Mouse (Mus musculus) limb, embryonic 12.5 days (tissue): ENCODE measurements around the gene Fxyd2. TPM values are rescaled to one million over a fixed set of nuclear protein-coding genes. Genes with fewer than 3 reads are reported as not detected.

Experiments
- ATAC-seq: fragments of 200-750 bp; cut with Nextera tagmentation; 2 replicates; pipeline ENCODE4 v1.8.0; 2017; ENCODE audit warnings: low read depth, moderate TSS enrichment; ENCODE audit not compliant: insufficient number of reproducible peaks, insufficient read depth, low FRiP score, low TSS enrichment
- H3K27ac ChIP-seq: fragments of 300-500 bp; sonication (generic); 2 replicates; pipeline ENCODE4 v1.5.1; 2016; ENCODE audit warnings: mild to moderate bottlenecking, moderate library complexity
- H3K27me3 ChIP-seq: fragments of 300-500 bp; sonication (generic); 2 replicates; pipeline ENCODE4 v1.6.1; 2016; ENCODE audit warnings: mild to moderate bottlenecking, moderate library complexity
- H3K36me3 ChIP-seq: fragments of 300-500 bp; sonication (generic); 2 replicates; pipeline ENCODE4 v1.6.1; 2016; ENCODE audit warnings: mild to moderate bottlenecking, moderate library complexity
- H3K4me1 ChIP-seq: fragments of 300-500 bp; sonication (generic); replicated peaks from 2 replicates; pipeline ENCODE4 v1.6.1; 2016
- H3K4me2 ChIP-seq: fragments of 300-500 bp; sonication (generic); 2 replicates; pipeline ENCODE4 v1.6.1; 2016; ENCODE audit warnings: mild to moderate bottlenecking, moderate library complexity
- H3K4me3 ChIP-seq: fragments of 300-500 bp; sonication (generic); replicated peaks from 2 replicates; pipeline ENCODE4 v1.5.1; 2016; ENCODE audit warnings: mild to moderate bottlenecking
- H3K9ac ChIP-seq: fragments of 300-500 bp; sonication (generic); replicated peaks from 2 replicates; pipeline ENCODE4 v1.6.1; 2016; ENCODE audit warnings: mild to moderate bottlenecking, moderate library complexity
- H3K9me3 ChIP-seq: fragments of 300-500 bp; sonication (generic); 2 replicates; pipeline ENCODE4 v1.6.1; 2016; ENCODE audit warnings: mild to moderate bottlenecking, moderate library complexity
- WGBS: fragments of 180-500 bp; shearing (Covaris S2); methylation state at CpG from one replicate; pipeline ENCODE4 v1.1.7; 2016; 5-methylcytosine and 5-hydroxymethylcytosine counted together
- polyA plus RNA-seq: library from polyadenylated mRNA; unstranded; fragments of >200 nt; fragmentation: Nextera tagmentation; extraction: Ambion mirVana; gene quantifications from 2 replicates; pipeline ENCODE4 v1.2.1, GENCODE M21; 2016

The Fxyd2 gene
- 1.9 and 2.2 TPM in 2 replicates for polyA plus RNA-seq

DNA sequence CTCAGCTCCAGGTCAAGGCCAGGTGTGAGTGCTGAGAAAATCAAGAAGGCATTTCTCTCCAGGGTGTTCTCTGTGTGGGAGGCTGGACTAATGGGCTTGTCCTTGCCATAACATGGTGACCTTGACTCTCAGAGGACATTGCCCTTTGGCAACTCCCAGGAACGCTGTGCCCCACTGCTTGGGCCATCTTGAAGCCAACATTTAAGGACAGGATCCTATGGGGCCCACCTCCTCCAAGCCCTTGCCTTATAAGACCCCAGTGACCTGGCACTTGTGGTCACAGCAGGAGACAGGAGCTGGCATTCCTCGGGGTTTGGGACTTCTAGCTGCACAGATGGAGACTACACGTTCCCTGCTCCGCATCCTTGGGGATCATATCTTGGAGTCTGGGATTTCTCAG, at the start of gene Fxyd2:
Gene Fxyd2, plus strand, starts transcription at position 236 of the 400 bp plus-strand sequence.
- 0 out of 2 replicates have a peak, but pooled peaks cover 4% of the 10 kb centered on the region for H3K4me1 ChIP-seq
- WGBS, result 77% methylated on average over 4 of the region's 4 CpGs
- H3K9ac ChIP-seq, result no peak within 1 kb of the TSS
- no peak within 1 kb of the TSS for H3K27ac ChIP-seq
- ATAC-seq, result no peak
- no peaks in the 10 kb centered on the region for H3K9me3 ChIP-seq
- peaks cover 23% of the 10 kb centered on the region; the same call in 1 of the 2 replicates for H3K27me3 ChIP-seq
- no peak within 1 kb of the TSS for H3K4me3 ChIP-seq
- H3K36me3 ChIP-seq, result peaks cover 13% of the 10 kb centered on the region
- no peak within 1 kb of the TSS for H3K4me2 ChIP-seq

DNA sequence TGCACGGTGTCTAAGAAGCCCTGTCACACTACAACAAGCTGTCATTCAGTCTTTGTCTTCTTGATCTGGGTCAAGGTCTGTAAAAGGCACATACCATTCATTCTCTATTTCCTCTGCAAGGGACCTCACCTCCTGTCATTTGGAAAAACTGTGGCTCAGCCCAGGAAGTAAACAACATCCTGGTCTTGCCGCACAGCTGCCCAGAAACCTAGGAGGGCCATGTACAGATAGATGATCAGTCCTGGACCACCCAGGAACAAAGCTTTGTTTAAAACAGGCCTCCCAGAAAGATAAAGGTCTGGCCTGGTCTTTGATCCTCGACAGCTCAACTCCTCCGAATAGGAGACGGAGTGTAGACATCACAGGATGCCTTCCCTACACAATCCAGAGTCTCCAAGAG, 49.6 kb upstream of the Fxyd2 start:
- H3K4me2 ChIP-seq, result no peak overlapping the region
- no peaks in the 10 kb centered on the region for H3K9me3 ChIP-seq
- no peaks in the 10 kb centered on the region for H3K36me3 ChIP-seq
- H3K4me3 ChIP-seq, result no peak overlapping the region
- H3K9ac ChIP-seq, result no peak overlapping the region
- no peak for ATAC-seq
- no peaks in the 10 kb centered on the region for H3K27me3 ChIP-seq
- WGBS, result 34% methylated on average over 5 of the region's 5 CpGs
- no peaks in the 10 kb centered on the region for H3K4me1 ChIP-seq
- H3K27ac ChIP-seq, result no peak overlapping the region

DNA sequence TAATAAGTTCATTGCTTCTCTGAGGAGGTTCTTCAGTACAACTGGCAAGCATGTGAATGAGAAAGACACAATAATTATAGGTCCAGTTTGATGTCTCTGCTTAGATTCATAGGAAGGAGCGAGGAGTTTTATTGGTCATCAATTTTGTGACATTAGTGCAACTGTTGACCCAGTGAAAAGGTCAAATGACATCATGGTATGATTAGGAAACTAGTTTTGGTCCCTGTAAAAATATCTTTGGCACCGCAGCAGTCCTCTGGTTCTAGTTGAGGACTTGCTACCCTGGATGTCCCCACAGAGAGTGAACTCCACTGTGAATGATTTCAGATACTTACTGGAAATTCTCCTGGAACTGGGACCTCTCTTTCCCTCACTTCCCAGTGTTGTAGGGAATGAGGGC, 44.3 kb upstream of the Fxyd2 start:
- Histone ChIP-seq H3K9ac (no peak overlapping the region), H3K4me1 (peaks cover 6% of the 10 kb centered on the region; the same call in 1 of the 2 replicates), H3K36me3 (no peaks in the 10 kb centered on the region), H3K9me3 (no peaks in the 10 kb centered on the region), H3K4me2 (no peak overlapping the region), H3K4me3 (no peak overlapping the region), H3K27me3 (no peaks in the 10 kb centered on the region), H3K27ac (no peak overlapping the region)
- ATAC-seq, result no peak
- WGBS, result 73% methylated on average over 2 of the region's 2 CpGs

DNA sequence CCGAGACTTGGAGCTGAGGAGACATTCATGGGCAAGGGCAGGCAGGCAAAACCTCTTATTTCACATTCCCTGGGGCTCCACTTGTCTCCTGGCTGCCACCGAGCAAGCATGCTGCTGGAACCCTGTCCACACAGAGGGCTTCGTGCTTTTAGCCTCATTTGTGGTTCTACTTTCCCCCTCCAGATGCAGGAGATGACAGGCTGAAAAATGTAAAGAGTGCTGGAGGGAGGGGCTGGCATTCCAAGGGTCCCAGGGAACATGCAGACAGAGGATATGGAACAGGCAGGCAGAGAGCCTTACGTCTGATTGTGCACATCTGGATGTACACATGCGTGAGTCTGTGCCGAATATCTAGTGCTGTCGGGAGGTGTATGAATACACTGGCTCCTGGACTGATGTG, 41.1 kb upstream of the Fxyd2 start:
- no peak for ATAC-seq
- WGBS, result 55% methylated on average over 7 of the region's 7 CpGs
- Histone ChIP-seq H3K27ac (no peak overlapping the region), H3K36me3 (no peaks in the 10 kb centered on the region), H3K9ac (no peak overlapping the region), H3K4me3 (no peak overlapping the region), H3K27me3 (no peaks in the 10 kb centered on the region), H3K9me3 (no peaks in the 10 kb centered on the region), H3K4me1 (peaks cover 17% of the 10 kb centered on the region; the same call in 1 of the 2 replicates), H3K4me2 (no peak overlapping the region)

DNA sequence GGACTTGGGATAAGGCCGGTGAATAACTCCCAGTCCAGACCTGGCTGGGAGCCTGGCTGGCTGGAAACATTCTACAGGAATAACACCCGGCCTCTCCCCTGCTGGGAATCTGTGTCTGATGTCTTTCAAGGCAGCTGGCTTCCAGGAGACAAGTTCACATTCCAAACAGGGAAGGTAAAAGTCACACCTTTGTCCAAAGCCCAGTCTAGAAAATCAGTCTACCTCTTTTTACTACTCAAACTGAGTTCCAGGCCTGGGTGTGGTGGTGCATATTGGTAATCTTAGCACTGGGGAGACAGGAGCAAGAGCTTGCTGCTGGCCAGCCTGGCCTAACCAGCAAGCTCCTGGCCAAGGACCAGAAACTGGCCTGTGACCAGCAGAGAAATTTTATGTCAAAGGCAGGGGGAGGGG, 37.4 kb upstream of the Fxyd2 start:
- no peaks in the 10 kb centered on the region for H3K27me3 ChIP-seq
- no peaks in the 10 kb centered on the region for H3K9me3 ChIP-seq
- no peak overlapping the region for H3K4me3 ChIP-seq
- peak overlapping the region; percentile 50 for H3K27ac ChIP-seq
- H3K9ac ChIP-seq, result no peak overlapping the region
- WGBS, result 15% methylated on average over 2 of the region's 2 CpGs
- H3K36me3 ChIP-seq, result no peaks in the 10 kb centered on the region
- H3K4me1 ChIP-seq, result peaks cover 17% of the 10 kb centered on the region; the same call in 1 of the 2 replicates
- no peak overlapping the region for H3K4me2 ChIP-seq
- ATAC-seq, result no peak

DNA sequence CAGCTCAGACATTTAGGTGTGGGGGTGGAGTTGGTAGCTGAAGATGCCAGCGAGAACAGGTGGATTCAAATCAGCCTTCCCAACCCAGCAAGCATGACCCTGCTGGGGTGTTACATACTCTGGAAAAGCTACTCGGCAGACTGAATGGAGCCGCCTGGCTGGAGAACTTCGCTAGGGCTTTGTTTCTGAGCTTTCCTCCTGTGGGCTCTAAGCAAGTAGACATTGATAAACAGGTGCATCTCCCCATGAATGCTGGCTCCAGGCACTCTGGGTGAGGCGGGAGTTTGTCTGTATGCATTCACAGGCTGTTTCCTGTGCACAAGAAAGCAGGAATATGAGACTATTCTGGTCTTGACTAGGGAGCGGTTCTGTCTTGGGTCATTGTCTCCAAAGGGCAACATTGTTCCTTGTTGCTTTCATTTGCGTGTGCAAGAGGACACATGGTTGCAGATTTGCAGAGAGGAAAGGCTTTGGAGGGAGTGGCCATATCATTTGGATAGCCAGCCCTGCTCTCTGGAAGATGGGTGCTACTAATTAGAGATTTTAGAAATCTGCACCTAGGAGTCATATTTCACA, 35.7 kb upstream of the Fxyd2 start:
- Histone ChIP-seq H3K36me3 (no peaks in the 10 kb centered on the region), H3K27me3 (no peaks in the 10 kb centered on the region; the same call in 1 of the 2 replicates), H3K4me3 (no peak overlapping the region), H3K4me1 (peaks cover 11% of the 10 kb centered on the region; the same call in 1 of the 2 replicates), H3K4me2 (no peak overlapping the region), H3K27ac (no peak overlapping the region), H3K9me3 (no peaks in the 10 kb centered on the region), H3K9ac (no peak overlapping the region)
- ATAC-seq, result no peak
- 65% methylated on average over 7 of the region's 7 CpGs for WGBS

DNA sequence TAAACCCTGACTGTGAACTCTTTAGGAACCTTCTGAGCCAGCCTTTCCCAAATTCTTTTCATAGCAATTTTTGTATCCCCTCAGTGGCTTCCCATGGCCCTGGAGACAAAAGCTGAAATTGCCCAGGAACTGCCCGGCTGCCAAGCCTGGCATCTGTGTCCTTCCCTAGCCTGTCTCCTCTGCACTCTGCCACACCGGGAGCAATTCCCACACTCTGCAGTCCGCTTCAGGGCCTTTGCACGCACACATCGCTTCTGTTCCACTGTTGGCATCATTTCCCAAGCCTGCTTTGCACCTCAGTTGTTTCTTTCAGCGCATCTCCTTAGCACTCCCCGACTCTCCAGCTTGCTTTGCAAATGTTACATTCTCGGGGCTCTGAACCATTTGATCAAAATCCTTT, 31.8 kb upstream of the Fxyd2 start:
- Histone ChIP-seq H3K36me3 (no peaks in the 10 kb centered on the region), H3K4me3 (no peak overlapping the region), H3K9ac (no peak overlapping the region), H3K27ac (no peak overlapping the region), H3K9me3 (no peaks in the 10 kb centered on the region), H3K27me3 (no peaks in the 10 kb centered on the region; the same call in 1 of the 2 replicates), H3K4me1 (peaks cover 23% of the 10 kb centered on the region), H3K4me2 (no peak overlapping the region)
- 70% methylated on average over 8 of the region's 8 CpGs for WGBS
- no peak for ATAC-seq

DNA sequence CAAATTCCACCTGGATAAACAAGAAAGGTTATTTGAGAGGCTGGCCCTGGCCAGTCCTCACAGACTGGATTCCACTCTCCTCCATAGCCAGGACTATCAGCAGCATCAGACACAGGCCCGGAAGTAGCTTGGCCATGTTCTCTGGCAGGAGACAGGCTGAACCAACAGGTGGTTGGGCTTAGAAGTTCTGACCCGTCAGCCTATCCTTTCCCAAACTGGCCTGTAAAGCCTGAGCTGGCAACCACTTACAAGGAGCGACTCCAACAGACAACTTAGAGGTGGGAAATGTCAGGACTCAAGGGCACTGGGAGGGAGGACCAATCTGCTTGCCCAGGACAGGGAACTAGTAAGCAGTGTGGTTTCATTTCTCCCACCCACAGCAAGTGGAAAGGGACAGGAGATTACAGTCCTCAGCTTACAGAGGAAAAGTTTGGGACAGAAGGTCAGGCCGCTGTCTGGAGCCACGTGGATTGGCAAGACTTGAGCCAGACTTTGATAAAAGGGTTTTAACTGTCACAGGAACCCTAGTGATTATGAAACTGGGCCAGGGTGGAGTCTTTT, 31.0 kb upstream of the Fxyd2 start:
- Histone ChIP-seq H3K4me2 (no peak overlapping the region), H3K9ac (no peak overlapping the region), H3K27me3 (no peaks in the 10 kb centered on the region; the same call in 1 of the 2 replicates), H3K36me3 (no peaks in the 10 kb centered on the region), H3K4me1 (peaks cover 30% of the 10 kb centered on the region), H3K4me3 (no peak overlapping the region), H3K9me3 (no peaks in the 10 kb centered on the region), H3K27ac (no peak overlapping the region)
- no peak for ATAC-seq
- WGBS, result 56% methylated on average over 5 of the region's 5 CpGs

DNA sequence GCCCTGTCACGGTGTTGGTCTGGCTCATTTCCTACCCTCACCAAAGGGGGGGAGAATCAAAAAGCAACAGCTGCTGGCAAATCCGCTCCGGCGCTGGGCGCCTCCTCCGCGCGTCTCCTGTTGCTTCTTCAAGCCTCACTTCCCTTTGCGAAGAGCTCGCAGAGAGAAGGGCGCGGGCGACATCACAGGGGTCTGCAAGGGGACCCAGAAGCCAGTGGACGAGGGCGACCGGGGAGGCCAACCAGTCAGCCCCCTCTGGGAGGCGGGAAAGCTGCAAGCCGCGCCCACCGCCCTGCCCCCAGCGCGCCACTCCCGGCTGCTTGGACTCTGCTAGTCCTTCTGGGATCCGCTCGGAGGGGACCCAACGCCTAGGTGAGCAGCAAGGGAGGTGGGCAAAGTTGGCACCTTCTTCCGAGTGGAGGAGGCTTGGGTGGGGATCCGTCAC, 29.3 kb upstream of the Fxyd2 start, which contains the start of gene Fxyd6:
Gene Fxyd6, plus strand, starts transcription at position 69 of the 445 bp plus-strand sequence.
- ATAC-seq, result peak; percentile 84
- Histone ChIP-seq H3K36me3 (peaks cover 2% of the 10 kb centered on the region), H3K4me2 (peak within 1 kb of the TSS; percentile 81), H3K27me3 (no peaks in the 10 kb centered on the region; the same call in 1 of the 2 replicates), H3K9me3 (no peaks in the 10 kb centered on the region), H3K9ac (peak within 1 kb of the TSS; percentile 79), H3K4me1 (peaks cover 37% of the 10 kb centered on the region), H3K27ac (peak within 1 kb of the TSS; percentile 50; the same call in 1 of the 2 replicates), H3K4me3 (peak within 1 kb of the TSS; percentile 65)
- WGBS, result under 1% methylated on average over 28 of the region's 28 CpGs

DNA sequence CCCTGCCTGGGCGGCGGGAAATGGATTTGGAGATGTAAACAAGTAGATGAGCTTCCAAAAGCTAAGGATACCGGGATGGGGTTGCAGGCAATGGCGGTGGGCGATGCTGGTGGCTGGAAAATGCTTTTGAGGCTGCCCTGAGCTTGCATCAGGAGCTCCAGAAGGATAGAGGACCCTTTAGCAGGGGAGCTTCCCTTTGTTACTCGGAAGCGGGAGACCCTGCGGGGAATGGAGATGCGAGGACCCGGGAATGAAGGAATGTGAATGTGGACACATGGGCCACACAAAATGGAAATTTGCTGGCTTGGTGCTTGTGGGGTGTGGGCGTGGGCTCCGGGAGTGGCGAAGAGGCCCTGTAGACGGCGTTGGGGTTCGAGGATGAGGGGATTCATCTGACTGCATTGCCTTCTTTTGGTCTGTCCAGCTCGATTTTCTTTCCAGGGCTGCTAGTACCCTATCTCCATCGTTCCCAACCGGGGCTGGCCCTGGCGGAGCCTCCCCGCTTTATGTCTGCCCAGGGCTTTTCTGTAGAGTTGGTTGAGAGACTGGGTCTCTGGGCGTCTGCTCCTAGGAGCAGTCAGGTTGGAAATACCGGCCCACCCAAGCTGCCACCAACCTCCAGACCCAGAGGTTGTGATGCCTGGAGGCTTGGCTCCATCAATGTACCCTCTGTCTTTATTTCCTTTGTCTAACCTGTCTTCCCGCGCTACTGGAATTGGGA, 28.7 kb upstream of the Fxyd2 start:
- H3K9me3 ChIP-seq, result no peaks in the 10 kb centered on the region
- H3K27me3 ChIP-seq, result no peaks in the 10 kb centered on the region; the same call in 1 of the 2 replicates
- peak overlapping the region; percentile 79 for H3K9ac ChIP-seq
- H3K4me1 ChIP-seq, result peaks cover 37% of the 10 kb centered on the region
- no peak for ATAC-seq
- peak overlapping the region; percentile 65 for H3K4me3 ChIP-seq
- H3K36me3 ChIP-seq, result peaks cover 8% of the 10 kb centered on the region
- 5% methylated on average over 25 of the region's 25 CpGs for WGBS
- H3K4me2 ChIP-seq, result peak overlapping the region; percentile 81
- peak overlapping the region; percentile 50; the same call in 1 of the 2 replicates for H3K27ac ChIP-seq

DNA sequence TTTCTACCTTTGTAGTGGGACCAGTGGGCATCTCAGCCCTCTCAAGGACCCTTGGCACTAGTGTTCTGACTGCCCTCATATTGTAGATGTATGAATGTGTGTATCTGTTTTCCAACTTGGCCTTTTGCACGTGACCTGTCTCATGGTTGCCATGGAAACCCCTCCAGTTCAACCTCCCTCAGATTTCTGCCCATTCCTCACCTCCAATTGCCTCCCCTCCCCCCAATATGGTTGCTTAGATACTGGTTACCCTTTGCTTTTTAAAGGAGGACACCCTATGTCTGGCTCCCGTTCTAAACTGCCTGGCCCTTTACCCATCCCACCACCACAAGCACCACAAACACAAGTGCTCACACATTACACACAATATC, 28.1 kb upstream of the Fxyd2 start:
- no peaks in the 10 kb centered on the region for H3K9me3 ChIP-seq
- ATAC-seq, result no peak
- H3K27ac ChIP-seq, result no peak overlapping the region
- peaks cover 12% of the 10 kb centered on the region for H3K36me3 ChIP-seq
- H3K27me3 ChIP-seq, result no peaks in the 10 kb centered on the region; the same call in 1 of the 2 replicates
- peak overlapping the region; percentile 65 for H3K4me3 ChIP-seq
- H3K4me1 ChIP-seq, result peaks cover 37% of the 10 kb centered on the region
- H3K9ac ChIP-seq, result peak overlapping the region; percentile 79
- H3K4me2 ChIP-seq, result peak overlapping the region; percentile 81
- WGBS, result 29% methylated on average over 2 of the region's 2 CpGs
